Mouse (Mus musculus): ENCODE measurements around the gene Galnt18. TPM values are rescaled to one million over a fixed set of nuclear protein-coding genes. Genes with fewer than 3 reads are reported as not detected.

Gene Galnt18
- polyA plus RNA-seq, 1 experiment, result 27.9 TPM

DNA sequence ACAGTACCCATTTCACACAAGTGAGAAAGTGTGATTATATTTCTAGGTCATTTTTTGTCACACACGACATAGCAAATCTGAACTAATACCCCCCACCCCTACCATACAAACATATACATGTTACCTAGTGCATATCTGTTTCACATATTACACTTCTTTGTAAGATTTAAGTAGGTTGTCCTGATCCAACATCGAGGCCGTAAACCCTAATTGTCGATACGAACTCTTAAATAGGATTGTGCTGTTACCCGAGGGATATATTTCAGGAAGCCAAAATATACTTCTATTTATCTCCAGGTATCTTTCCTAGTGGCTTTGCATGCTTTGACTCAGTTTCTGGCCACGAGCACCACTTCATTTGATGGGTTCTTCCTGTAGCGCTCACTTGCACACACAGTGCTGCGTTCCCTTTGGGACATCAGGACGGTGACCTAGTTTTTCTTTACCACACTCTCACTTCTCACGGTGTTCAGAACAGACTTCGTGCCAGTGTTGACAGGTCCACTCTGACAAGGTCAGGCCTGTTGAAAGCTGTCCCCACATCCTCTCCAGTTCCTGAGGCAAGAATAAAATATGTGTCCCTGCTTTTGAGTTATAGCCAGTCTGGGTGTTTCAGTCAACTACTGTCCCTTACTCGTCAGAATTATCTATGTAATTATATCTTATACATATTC lies 17.7 kb upstream of the Galnt18 start:
- Histone ChIP-seq H3K27ac (ENCODE audit: insufficient read depth, low read length) (no peak overlapping the region), H3K4me1 (ENCODE audit: control insufficient read depth, insufficient read depth, low read length) (no peaks in the 10 kb centered on the region), H3K4me3 (ENCODE audit: insufficient read depth, low read length) (no peak overlapping the region)
- TF ChIP-seq POLR2A (IDR thresholded peaks at IDR 0.05; ENCODE audit: extremely low read depth, insufficient read depth, low read length), result no peak
- TF ChIP-seq CTCF (IDR thresholded peaks at IDR 0.05; ENCODE audit: extremely low read depth, insufficient read depth, low read length), result no peak

DNA sequence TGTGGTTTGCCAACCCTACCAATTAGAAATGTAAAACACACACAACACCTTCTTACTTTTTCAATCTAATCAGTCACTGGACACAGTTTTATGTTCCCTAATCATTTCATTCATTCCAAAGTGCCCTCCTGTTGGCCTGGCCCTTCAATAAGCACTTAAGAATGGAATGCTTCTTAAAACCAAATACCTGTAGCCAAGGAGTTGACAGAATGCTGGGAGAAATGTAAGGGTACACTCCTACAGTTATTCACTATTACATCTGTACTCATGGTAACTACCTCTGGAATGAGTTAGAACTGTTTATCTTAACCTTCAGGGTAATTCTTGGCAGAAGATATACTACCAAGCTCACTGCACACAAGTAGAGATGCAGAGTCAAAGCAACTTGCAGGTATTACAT lies 15.3 kb upstream of the Galnt18 start:
- Histone ChIP-seq H3K27ac (ENCODE audit: insufficient read depth, low read length) (no peak overlapping the region), H3K4me3 (ENCODE audit: insufficient read depth, low read length) (no peak overlapping the region), H3K4me1 (ENCODE audit: control insufficient read depth, insufficient read depth, low read length) (no peaks in the 10 kb centered on the region)
- TF ChIP-seq CTCF (IDR thresholded peaks at IDR 0.05; ENCODE audit: extremely low read depth, insufficient read depth, low read length) (no peak), POLR2A (IDR thresholded peaks at IDR 0.05; ENCODE audit: extremely low read depth, insufficient read depth, low read length) (no peak)

DNA sequence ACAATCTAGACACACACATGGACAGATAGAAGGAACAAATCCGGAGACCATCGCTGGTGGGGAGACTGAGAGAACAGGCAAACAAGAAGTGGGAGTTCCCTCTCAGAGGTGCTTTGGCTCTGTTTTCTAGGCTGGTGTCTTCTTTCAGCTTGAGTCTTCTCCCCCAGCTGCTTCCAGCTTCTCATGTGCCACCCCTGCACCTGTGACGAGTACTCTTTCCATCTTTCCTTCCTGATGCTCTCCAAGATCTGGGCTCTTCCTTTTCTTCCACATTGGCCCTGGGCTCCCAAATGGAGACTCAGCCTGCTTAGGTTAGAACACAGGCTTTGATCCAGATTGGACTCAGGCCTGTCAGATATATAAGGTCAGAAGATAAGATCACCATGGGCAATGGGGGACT lies 12.4 kb upstream of the Galnt18 start:
- Histone ChIP-seq H3K4me1 (ENCODE audit: control insufficient read depth, insufficient read depth, low read length) (no peaks in the 10 kb centered on the region), H3K27ac (ENCODE audit: insufficient read depth, low read length) (no peak overlapping the region), H3K4me3 (ENCODE audit: insufficient read depth, low read length) (no peak overlapping the region)
- no peak for TF ChIP-seq CTCF (IDR thresholded peaks at IDR 0.05; ENCODE audit: extremely low read depth, insufficient read depth, low read length)

DNA sequence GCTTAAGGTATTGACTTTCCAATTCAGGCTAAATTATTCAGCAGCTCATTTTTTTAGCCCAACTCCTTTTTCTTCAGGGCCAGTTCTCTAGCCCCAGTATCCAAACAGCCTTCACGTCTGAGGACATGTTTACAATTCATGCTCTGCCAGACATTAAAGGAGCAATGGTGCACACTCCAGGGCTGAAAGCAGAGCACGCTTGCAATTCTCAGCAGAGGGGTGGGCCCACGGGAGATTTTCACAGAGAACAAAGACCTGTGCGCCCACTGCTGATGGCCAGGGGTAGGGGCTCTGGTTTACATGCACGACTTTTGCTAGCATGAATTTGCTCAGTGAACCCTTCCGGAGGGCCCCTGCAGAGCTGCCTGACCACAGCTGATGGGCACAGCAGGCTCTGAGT lies 11.6 kb upstream of the Galnt18 start:
- Histone ChIP-seq H3K4me1 (ENCODE audit: control insufficient read depth, insufficient read depth, low read length) (no peaks in the 10 kb centered on the region), H3K4me3 (ENCODE audit: insufficient read depth, low read length) (no peak overlapping the region)
- TF ChIP-seq CTCF (IDR thresholded peaks at IDR 0.05; ENCODE audit: extremely low read depth, insufficient read depth, low read length), result no peak
- no peak for TF ChIP-seq POLR2A (IDR thresholded peaks at IDR 0.05; ENCODE audit: extremely low read depth, insufficient read depth, low read length)

DNA sequence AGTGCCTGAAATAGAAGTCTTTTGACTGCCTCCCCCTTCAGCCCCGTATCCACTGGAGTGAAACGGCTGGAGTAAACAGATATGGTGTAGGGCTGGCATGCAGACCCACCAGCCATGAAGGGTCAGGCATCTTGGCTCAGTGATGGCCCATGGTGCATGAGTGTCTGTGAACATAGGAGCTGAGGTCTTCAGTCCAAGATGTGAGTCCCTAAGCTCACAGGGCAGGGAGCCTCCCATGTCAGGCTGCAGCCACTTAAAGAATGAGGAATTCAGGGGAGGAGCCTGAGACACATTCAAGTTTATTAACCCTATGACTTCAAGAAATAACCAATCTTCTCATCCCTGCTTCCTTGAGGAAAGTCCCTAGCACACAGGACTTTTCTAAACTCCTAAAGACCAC lies 8.1 kb upstream of the Galnt18 start:
- H3K27ac ChIP-seq (ENCODE audit: insufficient read depth, low read length), result no peak overlapping the region
- no peak overlapping the region for H3K4me3 ChIP-seq (ENCODE audit: insufficient read depth, low read length)
- TF ChIP-seq POLR2A (IDR thresholded peaks at IDR 0.05; ENCODE audit: extremely low read depth, insufficient read depth, low read length) (no peak), CTCF (IDR thresholded peaks at IDR 0.05; ENCODE audit: extremely low read depth, insufficient read depth, low read length) (no peak)
- no peaks in the 10 kb centered on the region for H3K4me1 ChIP-seq (ENCODE audit: control insufficient read depth, insufficient read depth, low read length)

More for the DNA sequence above, 11.6 kb upstream of the Galnt18 start:
- no peak overlapping the region for H3K27ac ChIP-seq (ENCODE audit: insufficient read depth, low read length)

DNA sequence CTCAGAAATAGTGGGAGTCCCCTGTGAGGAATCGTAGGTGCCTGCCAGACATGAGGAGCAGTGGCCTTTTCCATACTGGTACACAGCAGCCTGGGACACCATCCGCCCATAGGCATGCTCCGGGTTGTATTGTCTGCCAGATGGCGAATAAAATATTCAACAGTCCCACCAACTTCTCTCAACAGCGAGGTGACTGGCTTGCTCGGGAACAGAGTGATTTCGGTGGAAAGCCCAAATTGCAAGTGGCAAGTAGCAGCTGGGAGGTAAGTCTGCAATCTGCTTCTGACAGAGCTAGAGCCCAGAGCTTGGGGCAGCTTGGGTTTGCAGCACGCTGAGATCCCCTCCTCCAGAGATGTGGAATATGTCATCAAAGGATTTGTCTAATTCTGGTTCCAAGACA lies 5.7 kb upstream of the Galnt18 start:
- H3K4me1 ChIP-seq (ENCODE audit: control insufficient read depth, insufficient read depth, low read length), result no peaks in the 10 kb centered on the region
- H3K27ac ChIP-seq (ENCODE audit: insufficient read depth, low read length), result no peak overlapping the region
- TF ChIP-seq POLR2A (IDR thresholded peaks at IDR 0.05; ENCODE audit: extremely low read depth, insufficient read depth, low read length) (no peak), CTCF (IDR thresholded peaks at IDR 0.05; ENCODE audit: extremely low read depth, insufficient read depth, low read length) (no peak)
- no peak overlapping the region for H3K4me3 ChIP-seq (ENCODE audit: insufficient read depth, low read length)

DNA sequence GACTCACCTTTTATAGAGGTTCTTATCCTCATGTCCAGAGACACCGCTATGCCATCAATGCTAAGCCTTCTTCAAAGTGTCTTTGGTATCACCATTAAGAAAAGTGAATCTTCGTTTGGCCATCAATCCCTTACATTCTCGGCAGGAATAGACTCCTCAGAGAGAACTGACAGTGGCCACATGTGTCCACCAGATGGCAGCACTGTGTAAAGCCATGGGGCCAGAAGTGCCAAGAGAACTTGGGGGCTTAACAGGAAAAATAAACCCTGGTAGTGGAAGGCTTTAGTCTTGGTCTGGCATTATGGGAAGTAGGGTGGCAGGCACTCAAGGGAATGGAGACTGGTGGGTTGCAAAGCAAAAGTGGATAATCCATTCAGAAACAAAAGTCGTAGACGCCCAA lies 2.3 kb upstream of the Galnt18 start:
- Histone ChIP-seq H3K4me1 (ENCODE audit: control insufficient read depth, insufficient read depth, low read length) (peaks cover under 1% of the 10 kb centered on the region; the same call in 1 of the 2 replicates), H3K27ac (ENCODE audit: insufficient read depth, low read length) (no peak overlapping the region), H3K4me3 (ENCODE audit: insufficient read depth, low read length) (no peak overlapping the region)
- TF ChIP-seq POLR2A (IDR thresholded peaks at IDR 0.05; ENCODE audit: extremely low read depth, insufficient read depth, low read length) (no peak), CTCF (IDR thresholded peaks at IDR 0.05; ENCODE audit: extremely low read depth, insufficient read depth, low read length) (peak; percentile 86)

DNA sequence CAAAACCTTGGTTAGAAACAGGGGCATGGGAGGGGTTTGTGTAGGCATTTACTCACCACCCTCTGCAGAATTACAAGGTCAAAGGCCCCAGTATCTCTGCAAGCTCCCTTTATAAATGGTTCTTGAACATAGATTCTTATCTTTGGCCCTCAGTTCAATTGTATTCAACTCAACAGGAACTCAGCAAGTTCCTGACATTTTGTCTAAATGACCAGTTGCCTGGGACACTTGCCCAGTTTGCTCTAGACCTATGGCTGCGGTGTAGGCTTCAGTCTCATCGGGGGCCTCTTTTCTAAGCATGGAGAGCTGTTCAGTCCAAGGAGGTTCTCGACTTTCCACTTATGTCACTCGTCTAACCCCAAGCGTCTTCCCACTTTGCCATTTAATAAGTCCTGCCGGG lies 1.5 kb upstream of the Galnt18 start:
- H3K4me3 ChIP-seq (ENCODE audit: insufficient read depth, low read length), result no peak overlapping the region
- no peak overlapping the region for H3K27ac ChIP-seq (ENCODE audit: insufficient read depth, low read length)
- TF ChIP-seq CTCF (IDR thresholded peaks at IDR 0.05; ENCODE audit: extremely low read depth, insufficient read depth, low read length), result no peak
- TF ChIP-seq POLR2A (IDR thresholded peaks at IDR 0.05; ENCODE audit: extremely low read depth, insufficient read depth, low read length), result no peak
- peaks cover 3% of the 10 kb centered on the region; the same call in 1 of the 2 replicates for H3K4me1 ChIP-seq (ENCODE audit: control insufficient read depth, insufficient read depth, low read length)

DNA sequence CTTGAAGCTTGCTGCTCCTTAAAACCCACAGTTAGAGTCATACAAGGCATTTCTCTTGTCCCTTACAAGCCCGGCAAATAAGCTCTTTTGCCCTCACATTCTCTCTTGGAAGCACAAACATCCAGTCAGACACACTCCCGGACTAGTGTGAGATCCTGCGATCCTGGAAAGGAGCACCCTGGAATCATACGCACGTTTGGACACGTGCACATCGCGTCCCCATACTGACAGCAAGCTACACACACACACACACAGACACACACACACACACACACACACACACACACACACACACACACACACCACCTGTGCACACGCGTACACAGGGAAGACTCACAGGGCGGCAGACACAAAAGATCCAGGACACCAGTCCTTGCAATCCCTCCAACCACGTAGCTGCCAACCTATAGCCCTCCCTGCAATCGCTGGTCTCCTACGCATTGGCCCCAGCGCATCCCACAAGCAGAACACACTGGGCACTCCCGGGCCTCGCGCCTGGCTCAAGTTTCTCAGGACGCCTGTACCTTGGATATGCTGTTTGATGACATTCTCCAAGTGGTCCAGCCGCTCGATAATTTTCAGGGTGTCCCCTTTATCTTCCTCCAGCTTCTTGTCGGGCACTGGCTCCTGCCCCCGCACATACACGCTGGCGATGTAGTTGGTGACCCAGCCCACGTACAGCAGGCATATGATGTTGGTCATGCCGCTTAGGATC lies 831 bp downstream of the Galnt18 start:
- Histone ChIP-seq H3K4me3 (ENCODE audit: insufficient read depth, low read length) (peak overlapping the region; percentile 94), H3K27ac (ENCODE audit: insufficient read depth, low read length) (peak overlapping the region; percentile 32), H3K4me1 (ENCODE audit: control insufficient read depth, insufficient read depth, low read length) (peaks cover 5% of the 10 kb centered on the region; the same call in 1 of the 2 replicates)
- TF ChIP-seq CTCF (IDR thresholded peaks at IDR 0.05; ENCODE audit: extremely low read depth, insufficient read depth, low read length) (no peak), POLR2A (IDR thresholded peaks at IDR 0.05; ENCODE audit: extremely low read depth, insufficient read depth, low read length) (peak; percentile 49; the same call in 1 of the 2 replicates)

DNA sequence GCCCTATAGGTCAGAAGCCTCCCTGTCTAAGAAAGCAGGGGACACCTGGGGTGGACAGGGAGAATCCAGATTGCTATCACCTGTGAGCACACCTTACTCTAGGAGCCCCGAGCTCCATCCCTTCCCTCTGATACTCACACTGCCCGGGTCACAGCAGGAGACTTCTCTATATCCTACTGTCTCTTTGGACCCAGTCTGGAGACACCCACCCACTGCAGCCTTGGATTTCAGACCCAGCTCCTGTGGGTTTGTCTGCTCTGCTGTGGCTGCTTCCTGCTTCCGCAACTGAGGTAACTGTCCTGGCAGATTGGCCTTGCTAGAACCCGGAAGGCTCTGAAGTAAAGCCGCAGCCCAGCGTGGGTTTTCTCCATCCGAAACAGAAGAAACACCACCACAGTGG lies 1.6 kb downstream of the Galnt18 start:
- H3K4me1 ChIP-seq (ENCODE audit: control insufficient read depth, insufficient read depth, low read length), result peaks cover 5% of the 10 kb centered on the region; the same call in 1 of the 2 replicates
- TF ChIP-seq CTCF (IDR thresholded peaks at IDR 0.05; ENCODE audit: extremely low read depth, insufficient read depth, low read length) (no peak), POLR2A (IDR thresholded peaks at IDR 0.05; ENCODE audit: extremely low read depth, insufficient read depth, low read length) (no peak)
- peak overlapping the region; percentile 94 for H3K4me3 ChIP-seq (ENCODE audit: insufficient read depth, low read length)
- H3K27ac ChIP-seq (ENCODE audit: insufficient read depth, low read length), result no peak overlapping the region

All from cortical plate, adult 2 months (tissue).